Mouse (Mus musculus) intestine, embryonic 16.5 days (tissue): ENCODE data around the gene Gm42878. TPM values are rescaled to one million over a fixed set of nuclear protein-coding genes. Genes with fewer than 3 reads are reported as not detected.

Source experiments
- ATAC-seq: fragments of 200-750 bp; cut with Nextera tagmentation; 2 replicates; pipeline ENCODE4 v1.8.0; 2017; ENCODE audit warnings: moderate TSS enrichment, moderate library complexity
- H3K27ac ChIP-seq: fragments of 300-500 bp; sonication (generic); 2 replicates; pipeline ENCODE4 v1.5.1; 2014; ENCODE audit warnings: mild to moderate bottlenecking, low read length
- H3K27me3 ChIP-seq: fragments of 300-500 bp; sonication (generic); replicated peaks from 2 replicates; pipeline ENCODE4 v1.6.1; 2014; ENCODE audit warnings: low read length, control low read depth, mixed read lengths; ENCODE audit not compliant: control insufficient read depth, insufficient read depth
- H3K36me3 ChIP-seq: fragments of 300-500 bp; sonication (generic); 2 replicates; pipeline ENCODE4 v1.6.1; 2014; ENCODE audit warnings: low read length, control low read depth; ENCODE audit not compliant: control insufficient read depth, insufficient read depth
- H3K4me1 ChIP-seq: fragments of 300-500 bp; sonication (generic); 2 replicates; pipeline ENCODE4 v1.6.1; 2014; ENCODE audit warnings: low read length, control low read depth, mixed read lengths; ENCODE audit not compliant: control insufficient read depth, insufficient read depth
- H3K4me2 ChIP-seq: fragments of 300-500 bp; sonication (generic); 2 replicates; pipeline ENCODE4 v1.6.1; 2014; ENCODE audit warnings: low read depth, low read length, control low read depth
- H3K4me3 ChIP-seq: fragments of 300-500 bp; sonication (generic); 2 replicates; pipeline ENCODE4 v1.5.1; 2014; ENCODE audit warnings: mild to moderate bottlenecking, low read length
- H3K9ac ChIP-seq: fragments of 300-500 bp; sonication (generic); 2 replicates; pipeline ENCODE4 v1.6.1; 2014; ENCODE audit warnings: low read depth, low read length
- H3K9me3 ChIP-seq: fragments of 300-500 bp; sonication (generic); 2 replicates; pipeline ENCODE4 v1.6.1; 2016; ENCODE audit warnings: low read length, control low read depth; ENCODE audit not compliant: control insufficient read depth
- WGBS: fragments of 180-500 bp; shearing (Covaris S2); extraction: QIAGEN DNeasy Blood & Tissue Kit; methylation state at CpG from one replicate; pipeline ENCODE4 v1.1.7; 2014; 5-methylcytosine and 5-hydroxymethylcytosine counted together
- polyA plus RNA-seq: library from polyadenylated mRNA; unstranded; fragments of >200 nt; fragmentation: Nextera tagmentation; extraction: Ambion mirVana; gene quantifications from 2 replicates; pipeline ENCODE4 v1.2.1, GENCODE M21; 2015

Gene Gm42878
- polyA plus RNA-seq: not detected in 2 replicates

GRCm38 (mm10) chr5:121544910-121545792 lies at the start of gene Gm42878, which contains the start of gene Adam1a:
Gm42878 (minus strand) TSS chr5:121545482.
Adam1a (minus strand) TSS chr5:121545482.
- no peaks in the 10 kb centered on the region for H3K9me3 ChIP-seq
- H3K27me3 ChIP-seq: no peaks in the 10 kb centered on the region
- peak within 1 kb of the TSS; percentile 98 for H3K9ac ChIP-seq
- ATAC-seq: peak; percentile 77
- H3K4me1 ChIP-seq: peaks cover 18% of the 10 kb centered on the region
- H3K36me3 ChIP-seq: no peaks in the 10 kb centered on the region
- peak within 1 kb of the TSS; percentile 88 for H3K4me2 ChIP-seq
- peak within 1 kb of the TSS; percentile 95 for H3K27ac ChIP-seq
- WGBS: under 1% methylated on average over 68 of the region's 97 CpGs
- peak within 1 kb of the TSS; percentile 100 for H3K4me3 ChIP-seq

- H3K4me3 ChIP-seq: no peak overlapping the region
- no peak overlapping the region for H3K4me2 ChIP-seq
- 69% methylated on average over 6 of the region's 6 CpGs for WGBS
- H3K9me3 ChIP-seq: no peaks in the 10 kb centered on the region
- H3K9ac ChIP-seq: no peak overlapping the region
- H3K36me3 ChIP-seq: no peaks in the 10 kb centered on the region
- ATAC-seq: no peak
- H3K4me1 ChIP-seq: peaks cover 27% of the 10 kb centered on the region
- no peaks in the 10 kb centered on the region for H3K27me3 ChIP-seq
- H3K27ac ChIP-seq: no peak overlapping the region
These were observed 49.5 kb upstream of the Gm42878 start for GRCm38 (mm10) chr5:121594714-121595313.

- Histone ChIP-seq H3K4me2 (peak within 1 kb of the TSS; percentile 92), H3K36me3 (no peaks in the 10 kb centered on the region), H3K27me3 (no peaks in the 10 kb centered on the region), H3K4me3 (peak within 1 kb of the TSS; percentile 87), H3K4me1 (peaks cover 27% of the 10 kb centered on the region), H3K9me3 (no peaks in the 10 kb centered on the region), H3K27ac (peak within 1 kb of the TSS; percentile 87), H3K9ac (peak within 1 kb of the TSS; percentile 87)
- ATAC-seq: peak; percentile 90
- 4% methylated on average over 47 of the region's 47 CpGs for WGBS
These were observed 48.4 kb upstream of the Gm42878 start, which contains the start of gene Aldh2 for GRCm38 (mm10) chr5:121593451-121594401. Aldh2 (minus strand) TSS chr5:121593824.

GRCm38 (mm10) chr5:121592816-121593407 lies 47.6 kb upstream of the Gm42878 start:
- H3K9ac ChIP-seq: peak overlapping the region; percentile 87
- H3K36me3 ChIP-seq: no peaks in the 10 kb centered on the region
- H3K9me3 ChIP-seq: no peaks in the 10 kb centered on the region
- H3K4me1 ChIP-seq: peaks cover 27% of the 10 kb centered on the region
- 4% methylated on average over 33 of the region's 33 CpGs for WGBS
- H3K27me3 ChIP-seq: no peaks in the 10 kb centered on the region
- peak overlapping the region; percentile 92 for H3K4me2 ChIP-seq
- peak; percentile 63 for ATAC-seq
- H3K27ac ChIP-seq: peak overlapping the region; percentile 87
- H3K4me3 ChIP-seq: peak overlapping the region; percentile 87

- Histone ChIP-seq H3K27me3 (no peaks in the 10 kb centered on the region), H3K36me3 (no peaks in the 10 kb centered on the region), H3K9ac (0 out of 2 replicates have a peak overlapping the region, but pooled peaks have one; percentile 87), H3K4me1 (peaks cover 27% of the 10 kb centered on the region), H3K4me3 (peak overlapping the region; percentile 87), H3K27ac (no peak overlapping the region), H3K9me3 (no peaks in the 10 kb centered on the region), H3K4me2 (peak overlapping the region; percentile 92)
- ATAC-seq: no peak
- 66% methylated on average over 11 of the region's 11 CpGs for WGBS
These were observed 47.0 kb upstream of the Gm42878 start for GRCm38 (mm10) chr5:121592064-121592815.

- Histone ChIP-seq H3K9me3 (no peaks in the 10 kb centered on the region), H3K27ac (no peak overlapping the region), H3K27me3 (no peaks in the 10 kb centered on the region), H3K4me2 (peak overlapping the region; percentile 92), H3K9ac (no peak overlapping the region), H3K36me3 (no peaks in the 10 kb centered on the region), H3K4me1 (peaks cover 29% of the 10 kb centered on the region), H3K4me3 (no peak overlapping the region)
- 72% methylated on average over 11 of the region's 11 CpGs for WGBS
- no peak for ATAC-seq
These were observed 46.3 kb upstream of the Gm42878 start for GRCm38 (mm10) chr5:121591417-121592063.

- H3K4me1 ChIP-seq: peaks cover 26% of the 10 kb centered on the region
- H3K27me3 ChIP-seq: no peaks in the 10 kb centered on the region
- WGBS: 81% methylated on average over 6 of the region's 6 CpGs
- H3K9me3 ChIP-seq: no peaks in the 10 kb centered on the region
- H3K27ac ChIP-seq: no peak overlapping the region
- no peak overlapping the region for H3K4me3 ChIP-seq
- H3K36me3 ChIP-seq: no peaks in the 10 kb centered on the region
- ATAC-seq: no peak
- H3K9ac ChIP-seq: no peak overlapping the region
- no peak overlapping the region for H3K4me2 ChIP-seq
These were observed 44.6 kb upstream of the Gm42878 start for GRCm38 (mm10) chr5:121589928-121590327.
